ENCODE assay signal across 7 mouse cellular contexts in genomic region chr19:12501370-12502347, GRCm38 (mm10). TPM values are rescaled to one million over a fixed set of nuclear protein-coding genes. Genes with fewer than 3 reads are reported as not detected.
DNase-seq lines count a peak whose midpoint lies in the region; ATAC-seq and TF ChIP-seq lines count a peak whose summit lies in the region.

TSS of gene Dtx4 (minus strand) at chr19:12501454.

- H3K9ac ChIP-seq in intestine, postnatal 0 days (ENCODE audit: low read depth, low read length) = peak within 1 kb of the TSS; percentile 68
- peak within 1 kb of the TSS; percentile 97 for H3K9ac ChIP-seq in midbrain, embryonic 12.5 days (replicated peaks)

- no peak; the same call in 1 of the 2 replicates for TF ChIP-seq POLR2A in small intestine, adult 2 months (IDR thresholded peaks at IDR 0.05; ENCODE audit: low read depth, low read length)

- under 1% methylated on average over 80 of the region's 80 CpGs for WGBS in intestine, postnatal 0 days
- WGBS in midbrain, embryonic 12.5 days = under 1% methylated on average over 73 of the region's 80 CpGs
- under 1% methylated on average over 80 of the region's 80 CpGs for WGBS in small intestine, adult 2 months

- peak within 1 kb of the TSS; percentile 100 for H3K4me2 ChIP-seq in intestine, postnatal 0 days (replicated peaks; ENCODE audit: low read depth)
- peak within 1 kb of the TSS; percentile 73 for H3K4me2 ChIP-seq in midbrain, embryonic 12.5 days (replicated peaks)

- peak within 1 kb of the TSS; percentile 81 for H3K27ac ChIP-seq in intestine, postnatal 0 days (ENCODE audit: low read depth, low read length)
- H3K27ac ChIP-seq in midbrain, embryonic 12.5 days (replicated peaks) = peak within 1 kb of the TSS; percentile 98
- H3K27ac ChIP-seq in small intestine, adult 2 months (ENCODE audit: insufficient read depth, low read depth, low read length) = peak within 1 kb of the TSS; percentile 65

- no peaks in the 10 kb centered on the region for H3K9me3 ChIP-seq in intestine, postnatal 0 days (ENCODE audit: control insufficient read depth)
- no peaks in the 10 kb centered on the region for H3K9me3 ChIP-seq in midbrain, embryonic 12.5 days

- peak; percentile 98 for TF ChIP-seq CTCF in intestine, postnatal 0 days (IDR thresholded peaks at IDR 0.05; ENCODE audit: low read depth)
- peak; percentile 97 for TF ChIP-seq CTCF in small intestine, adult 2 months (IDR thresholded peaks at IDR 0.05; ENCODE audit: extremely low read depth, insufficient read length, insufficient replicate concordance, low read depth, low read length)

- 0 out of 2 replicates have a peak, but pooled peaks cover 7% of the 10 kb centered on the region for H3K4me1 ChIP-seq in intestine, postnatal 0 days (replicated peaks; ENCODE audit: control insufficient read depth, insufficient read depth, low read length)
- peaks cover 36% of the 10 kb centered on the region for H3K4me1 ChIP-seq in midbrain, embryonic 12.5 days
- H3K4me1 ChIP-seq in small intestine, adult 2 months (ENCODE audit: control insufficient read depth, insufficient read depth, insufficient read length, low read length) = peaks cover 3% of the 10 kb centered on the region; the same call in 1 of the 2 replicates

- peak within 1 kb of the TSS; percentile 61 for H3K4me3 ChIP-seq in intestine, postnatal 0 days (ENCODE audit: low read depth, low read length)
- H3K4me3 ChIP-seq in midbrain, embryonic 12.5 days = peak within 1 kb of the TSS; percentile 96
- peak within 1 kb of the TSS; percentile 67 for H3K4me3 ChIP-seq in small intestine, adult 2 months (ENCODE audit: low read depth, low read length)

- H3K36me3 ChIP-seq in intestine, postnatal 0 days (ENCODE audit: control insufficient read depth, insufficient read depth) = no peaks in the 10 kb centered on the region
- H3K36me3 ChIP-seq in midbrain, embryonic 12.5 days = peaks cover 12% of the 10 kb centered on the region
- no peaks in the 10 kb centered on the region for H3K36me3 ChIP-seq in small intestine, adult 2 months (ENCODE audit: control insufficient read depth, insufficient read depth, low read length)

- intact Hi-C loops in left cerebral cortex, postnatal 4 days (cut with DNase I) = loop anchor here (5.0 kb wide), 1 partner anchor 489 kb away; no protein-coding TSS in a partner anchor

- no peaks in the 10 kb centered on the region for H3K27me3 ChIP-seq in intestine, postnatal 0 days (replicated peaks; ENCODE audit: control insufficient read depth, insufficient read depth, low read length)
- no peaks in the 10 kb centered on the region for H3K27me3 ChIP-seq in midbrain, embryonic 12.5 days
- H3K27me3 ChIP-seq in small intestine, adult 2 months (ENCODE audit: control insufficient read depth, insufficient read depth, low read length) = no peaks in the 10 kb centered on the region

- peak; percentile 93 for DNase-seq in adrenal gland, adult 8-10 months
- DNase-seq in embryo, embryonic 9.5 days (ENCODE audit: extremely low spot score) = peak; percentile 92
- DNase-seq in gonadal fat pad, adult 2 months (ENCODE audit: low read depth) = no peak
- peak; percentile 94 for DNase-seq in left cerebral cortex, postnatal 4 days

- peak; percentile 94 for ATAC-seq in intestine, postnatal 0 days
- ATAC-seq in midbrain, embryonic 12.5 days (ENCODE audit: low FRiP score, low read depth) = peak; percentile 91

RNA-seq across cellular contexts. Expression of gene Dtx4, which starts in this region (rescaled TPM):
- total RNA-seq in adrenal gland, adult 8-10 months (2022) = 10 to 100 TPM; 12.6 to 26.3 (median 19.7) TPM
- 33.0 and 34.9 TPM in 2 replicates for polyA plus RNA-seq in gonadal fat pad, adult 2 months (2012; rRNA removed)
- 4.9 and 5.5 TPM in 2 replicates for polyA plus RNA-seq in intestine, postnatal 0 days (2015; fragmentation: Nextera tagmentation; extraction: Ambion mirVana)
- total RNA-seq in left cerebral cortex, postnatal 4 days (2021) = 100 to 1,000 TPM; 124 to 146 TPM
- 63.5 and 67.3 TPM in 2 replicates for polyA plus RNA-seq in midbrain, embryonic 12.5 days (2016; fragmentation: Nextera tagmentation; extraction: Ambion mirVana)
- polyA plus RNA-seq in small intestine, adult 2 months (2012; rRNA removed) = 7.1 and 11.1 TPM in 2 replicates

Comparison
In these comparisons a context has a peak if more than half of its experiments do, and no peak if none do; other contexts are left out.
1. RNA of gene Dtx4 (total RNA-seq): 124 to 146 TPM in left cerebral cortex, postnatal 4 days; 12.6 to 26.3 TPM in adrenal gland, adult 8-10 months; every median in the first group is over 4 times any median in the second.
2. Peak in every context shown above with its lines, with median percentiles within 50 percentile points of each other: H3K27ac ChIP-seq and H3K4me3 ChIP-seq.